Mouse (Mus musculus) heart, postnatal 0 days (tissue): ENCODE results near the gene Nt5c2. TPM values are rescaled to one million over a fixed set of nuclear protein-coding genes. Genes with fewer than 3 reads are reported as not detected.

Source experiments
- ATAC-seq: fragments of 200-750 bp; cut with Nextera tagmentation; 2 replicates; pipeline ENCODE4 v1.8.0; 2017; ENCODE audit warnings: low read depth, moderate number of reproducible peaks, moderate library complexity; ENCODE audit not compliant: insufficient read depth
- DNase-seq: peaks from one replicate; pipeline ENCODE4 v3.0.0-alpha.2; 2016; ENCODE audit warnings: low spot score
- H3K27ac ChIP-seq: fragments of 300-500 bp; sonication (generic); 2 replicates; pipeline ENCODE4 v1.5.1; 2014; ENCODE audit warnings: low read depth, mild to moderate bottlenecking
- H3K27me3 ChIP-seq: fragments of 300-500 bp; sonication (generic); 2 replicates; pipeline ENCODE4 v1.6.1; 2014; ENCODE audit warnings: low read length, mixed read lengths; ENCODE audit not compliant: control insufficient read depth, insufficient read depth
- H3K36me3 ChIP-seq: fragments of 300-500 bp; sonication (generic); replicated peaks from 2 replicates; pipeline ENCODE4 v1.6.1; 2014; ENCODE audit warnings: low read length, mixed read lengths; ENCODE audit not compliant: control insufficient read depth, insufficient read depth
- H3K4me1 ChIP-seq: fragments of 300-500 bp; sonication (generic); 2 replicates; pipeline ENCODE4 v1.6.1; 2014; ENCODE audit warnings: antibody characterized with exemption; ENCODE audit not compliant: control insufficient read depth, insufficient read depth
- H3K4me2 ChIP-seq: fragments of 300-500 bp; sonication (generic); 2 replicates; pipeline ENCODE4 v1.6.1; 2014; ENCODE audit warnings: low read depth, mild to moderate bottlenecking, low read length, moderate library complexity
- H3K4me3 ChIP-seq: fragments of 300-500 bp; sonication (generic); 2 replicates; pipeline ENCODE4 v1.5.1; 2014; ENCODE audit warnings: low read depth, low read length
- H3K9ac ChIP-seq: fragments of 300-500 bp; sonication (generic); replicated peaks from 2 replicates; pipeline ENCODE4 v1.6.1; 2014; ENCODE audit warnings: low read depth, low read length, mixed read lengths
- H3K9me3 ChIP-seq: fragments of 300-500 bp; sonication (generic); replicated peaks from 2 replicates; pipeline ENCODE4 v1.6.1; 2016; ENCODE audit warnings: low read length; ENCODE audit not compliant: control insufficient read depth
- CTCF ChIP-seq: IDR thresholded peaks from 2 replicates; pipeline ENCODE4 v1.5.1; 2016; ENCODE audit warnings: antibody characterized with exemption, control low read depth, low read depth
- EP300 ChIP-seq: IDR thresholded peaks from 2 replicates; pipeline ENCODE4 v1.6.1; 2016; ENCODE audit warnings: antibody characterized with exemption, low read depth
- WGBS: fragments of 180-500 bp; shearing (Covaris S2); extraction: QIAGEN DNeasy Blood & Tissue Kit; methylation state at CpG from one replicate; pipeline ENCODE4 v1.1.7; 2014; 5-methylcytosine and 5-hydroxymethylcytosine counted together
- polyA plus RNA-seq: library from polyadenylated mRNA; unstranded; fragments of >200 nt; fragmentation: Nextera tagmentation; extraction: Ambion mirVana; gene quantifications from 2 replicates; pipeline ENCODE4 v1.2.1, GENCODE M21; 2015
- total RNA-seq: library from RNA; depleted of rRNA; stranded (reverse); fragments of >200 nt; gene quantifications from 2 replicates; pipeline ENCODE4 v1.2.3, GENCODE M21; 2014; ENCODE audit warnings: low replicate concordance

Nt5c2 gene
- total and polyA plus RNA-seq, 2 experiments from 2014 or later = 33.9 to 111 TPM

- peak overlapping the region; percentile 85 for H3K4me3 ChIP-seq
- H3K4me2 ChIP-seq = peak overlapping the region; percentile 99
- DNase-seq (no peak), ATAC-seq (no peak)
- H3K27me3 ChIP-seq = no peaks in the 10 kb centered on the region
- no peaks in the 10 kb centered on the region for H3K9me3 ChIP-seq
- peaks cover 18% of the 10 kb centered on the region; the same call in 1 of the 2 replicates for H3K36me3 ChIP-seq
- no peak overlapping the region for H3K27ac ChIP-seq
- H3K9ac ChIP-seq = peak overlapping the region; percentile 75; the same call in 1 of the 2 replicates
- TF ChIP-seq EP300 = no peak
- no peak for TF ChIP-seq CTCF
- peaks cover 6% of the 10 kb centered on the region; the same call in 1 of the 2 replicates for H3K4me1 ChIP-seq
- WGBS = 5% methylated on average over 7 of the region's 7 CpGs
Measured at GRCm38 (mm10) chr19:47049840-47050239, 34.9 kb upstream of the Nt5c2 start.

DNA sequence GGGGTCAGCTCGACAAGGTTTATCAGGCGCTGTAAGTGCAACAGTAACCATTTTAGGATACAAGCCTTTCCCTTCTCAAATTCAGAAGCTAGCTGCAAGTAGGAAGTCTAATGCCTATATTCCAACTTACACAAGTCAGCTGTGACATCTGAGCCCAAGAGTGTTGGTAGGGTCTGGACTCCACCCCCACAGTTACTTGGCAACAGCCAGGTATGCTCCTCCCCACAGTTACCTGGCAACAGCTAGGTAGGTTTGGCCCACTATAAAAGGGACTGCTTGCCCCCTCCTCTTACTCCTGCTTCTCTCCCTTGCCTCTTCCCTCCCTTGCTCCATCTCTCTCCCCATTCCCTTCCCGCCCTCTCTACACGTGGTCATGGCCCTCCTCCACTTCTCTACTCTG, 34.1 kb upstream of the Nt5c2 start:
- Histone ChIP-seq H3K9ac (no peak overlapping the region), H3K36me3 (peaks cover 18% of the 10 kb centered on the region; the same call in 1 of the 2 replicates), H3K9me3 (no peaks in the 10 kb centered on the region), H3K4me2 (no peak overlapping the region), H3K4me1 (peaks cover 6% of the 10 kb centered on the region; the same call in 1 of the 2 replicates), H3K27me3 (no peaks in the 10 kb centered on the region), H3K4me3 (no peak overlapping the region), H3K27ac (no peak overlapping the region)
- 70% methylated on average over 4 of the region's 4 CpGs for WGBS
- ATAC-seq = no peak
- TF ChIP-seq CTCF = no peak
- TF ChIP-seq EP300 = no peak
- DNase-seq = no peak

DNA sequence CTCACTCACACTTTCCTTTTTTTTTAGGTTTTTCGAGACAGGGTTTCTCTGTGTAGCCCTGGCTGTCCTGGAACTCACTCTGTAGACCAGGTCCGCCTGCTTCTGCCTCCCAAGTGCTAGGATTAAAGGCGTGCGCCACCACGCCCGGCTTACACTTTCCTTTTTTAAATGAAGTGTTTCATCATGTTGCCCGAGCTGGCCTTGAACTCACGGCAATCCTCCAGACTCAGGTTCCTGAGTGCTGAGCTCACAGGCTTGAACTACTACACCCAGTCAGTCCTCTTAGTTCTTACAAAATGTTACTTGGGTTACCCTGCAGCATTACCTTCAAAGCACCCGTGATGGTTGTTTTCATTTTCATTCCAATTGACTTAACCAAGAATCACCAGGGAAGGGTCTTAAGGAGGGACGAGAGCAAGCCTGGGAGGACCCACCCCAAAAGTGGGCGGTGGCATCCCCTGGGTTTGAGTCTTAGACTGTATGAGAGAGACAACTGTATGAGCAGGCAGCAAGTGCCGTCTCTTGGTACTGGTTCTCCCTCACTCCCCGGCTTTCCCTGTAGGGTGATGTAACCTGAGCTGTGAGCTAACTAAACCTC, 32.4 kb upstream of the Nt5c2 start:
- Histone ChIP-seq H3K4me1 (peaks cover 6% of the 10 kb centered on the region; the same call in 1 of the 2 replicates), H3K4me2 (no peak overlapping the region), H3K27me3 (no peaks in the 10 kb centered on the region), H3K36me3 (peaks cover 18% of the 10 kb centered on the region; the same call in 1 of the 2 replicates), H3K4me3 (no peak overlapping the region), H3K9ac (no peak overlapping the region), H3K9me3 (no peaks in the 10 kb centered on the region), H3K27ac (no peak overlapping the region)
- no peak for ATAC-seq
- no peak for DNase-seq
- 84% methylated on average over 13 of the region's 13 CpGs for WGBS
- TF ChIP-seq EP300 (no peak), CTCF (no peak)

- Histone ChIP-seq H3K27me3 (no peaks in the 10 kb centered on the region), H3K4me1 (peaks cover 6% of the 10 kb centered on the region; the same call in 1 of the 2 replicates), H3K4me3 (no peak overlapping the region), H3K27ac (no peak overlapping the region), H3K36me3 (peaks cover 18% of the 10 kb centered on the region; the same call in 1 of the 2 replicates), H3K4me2 (no peak overlapping the region), H3K9me3 (no peaks in the 10 kb centered on the region), H3K9ac (no peak overlapping the region)
- TF ChIP-seq CTCF = peak; percentile 21
- no peak for TF ChIP-seq EP300
- no peak for DNase-seq
- WGBS = 92% methylated on average over 1 of the region's 1 CpGs
- ATAC-seq = no peak
Measured at GRCm38 (mm10) chr19:47046343-47046742, 31.4 kb upstream of the Nt5c2 start.

DNA sequence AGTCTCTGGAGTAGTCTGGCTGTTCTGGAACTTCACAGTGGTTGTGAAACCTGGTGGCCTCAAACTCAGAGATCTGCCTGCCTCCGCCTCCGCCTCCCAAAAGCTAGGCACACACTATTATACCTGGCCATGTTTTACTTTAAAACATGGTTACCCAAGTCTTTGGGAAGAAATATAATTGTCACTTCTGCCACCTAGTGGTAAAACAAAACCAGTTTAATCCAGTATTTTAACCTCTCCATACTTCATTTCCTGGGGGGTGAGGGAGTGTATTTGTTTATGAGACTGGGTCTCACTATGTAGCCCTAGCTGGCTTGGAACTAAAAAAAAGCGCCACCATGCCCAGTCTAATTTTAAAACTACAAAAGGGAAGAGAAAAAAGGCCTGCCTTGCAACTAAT, 28.7 kb upstream of the Nt5c2 start:
- Histone ChIP-seq H3K4me3 (no peak overlapping the region), H3K27me3 (no peaks in the 10 kb centered on the region), H3K4me2 (no peak overlapping the region), H3K27ac (no peak overlapping the region), H3K36me3 (peaks cover 30% of the 10 kb centered on the region), H3K9me3 (no peaks in the 10 kb centered on the region), H3K9ac (no peak overlapping the region), H3K4me1 (no peaks in the 10 kb centered on the region)
- 85% methylated on average over 3 of the region's 3 CpGs for WGBS
- ATAC-seq (no peak), DNase-seq (no peak)
- TF ChIP-seq CTCF = peak; percentile 42
- no peak for TF ChIP-seq EP300
